Mouse (Mus musculus) C2C12 (cell line): ENCODE data around the gene Vps11. TPM values are rescaled to one million over a fixed set of nuclear protein-coding genes. Genes with fewer than 3 reads are reported as not detected.

ENCODE experiments used
- H3K27me3 ChIP-seq: one replicate; pipeline ENCODE4 v1.6.1; 2011; ENCODE audit not compliant: control insufficient read depth, insufficient read depth, insufficient read length
- H3K36me3 ChIP-seq: one replicate; pipeline ENCODE4 v1.6.1; 2011; ENCODE audit not compliant: control insufficient read depth, insufficient read depth
- H3K4me3 ChIP-seq: one replicate; pipeline ENCODE4 v1.5.1; 2011; ENCODE audit warnings: mild to moderate bottlenecking, control low read depth; ENCODE audit not compliant: poor library complexity, insufficient read depth, severe bottlenecking
- H3K79me2 ChIP-seq: one replicate; pipeline ENCODE4 v1.6.1; 2011; ENCODE audit not compliant: control insufficient read depth, insufficient read depth
- H3K79me3 ChIP-seq: one replicate; pipeline ENCODE4 v1.6.1; 2011; ENCODE audit warnings: low read depth, control low read depth
- H3ac ChIP-seq: one replicate; pipeline ENCODE3; 2011; ENCODE audit warnings: low read depth; ENCODE audit not compliant: control insufficient read depth, insufficient read length
- CEBPB ChIP-seq: IDR thresholded peaks from one replicate; pipeline ENCODE4 v1.6.1; 2011; ENCODE audit warnings: low read depth, mild to moderate bottlenecking, control low read depth, moderate library complexity
- CTCF ChIP-seq: IDR thresholded peaks from one replicate; pipeline ENCODE4 v1.5.1; 2011; ENCODE audit not compliant: control insufficient read depth, insufficient read depth, insufficient read length
- FOSL1 ChIP-seq: IDR thresholded peaks from one replicate; pipeline ENCODE4 v1.8.0; 2011; ENCODE audit warnings: mild to moderate bottlenecking, low read length; ENCODE audit not compliant: poor library complexity, insufficient read depth, severe bottlenecking
- MAX ChIP-seq: IDR thresholded peaks from one replicate; pipeline ENCODE4 v1.6.1; 2011; ENCODE audit warnings: mild to moderate bottlenecking, control low read depth
- MYOD1 ChIP-seq: IDR thresholded peaks from one replicate; pipeline ENCODE4 v1.6.1; 2011; ENCODE audit warnings: low read depth; ENCODE audit not compliant: control insufficient read depth, insufficient read length
- MYOG ChIP-seq: IDR thresholded peaks from one replicate; pipeline ENCODE4 v1.6.1; 2011; ENCODE audit not compliant: control insufficient read depth, insufficient read length; ENCODE audit errors: extremely low read depth
- USF1 ChIP-seq: IDR thresholded peaks from one replicate; pipeline ENCODE4 v1.6.1; 2011; ENCODE audit warnings: low read depth, mild to moderate bottlenecking, control low read depth, moderate library complexity
- polyA plus RNA-seq: library from polyadenylated mRNA; unstranded; fragments of >200 nt; fragmentation: generic; extraction: Trizol; gene quantifications from one replicate; pipeline ENCODE4 v1.2.1, GENCODE M21; 2012; ENCODE audit warnings: missing spikeins

The Vps11 gene
- polyA plus RNA-seq, 1 experiment = 26.1 TPM

- H3K36me3 ChIP-seq = peaks cover 53% of the 10 kb centered on the region
- H3K79me3 ChIP-seq = no peaks in the 10 kb centered on the region
- H3K79me2 ChIP-seq = no peaks in the 10 kb centered on the region
Observed at GRCm38 (mm10) chr9:44391466-44391865, 30.0 kb upstream of the Vps11 start.

GRCm38 (mm10) chr9:44389273-44389672, 27.8 kb upstream of the Vps11 start:
- Histone ChIP-seq H3K79me3 (no peaks in the 10 kb centered on the region), H3K27me3 (no peaks in the 10 kb centered on the region), H3K36me3 (peaks cover 75% of the 10 kb centered on the region), H3ac (no peak overlapping the region), H3K79me2 (no peaks in the 10 kb centered on the region), H3K4me3 (no peak overlapping the region)
- TF ChIP-seq MYOD1 = no peak
- TF ChIP-seq FOSL1 = no peak
- peak; percentile 47 for TF ChIP-seq CTCF
- TF ChIP-seq USF1 = no peak

More at GRCm38 (mm10) chr9:44391466-44391865, 30.0 kb upstream of the Vps11 start:
- Histone ChIP-seq H3K4me3 (no peak overlapping the region), H3K27me3 (no peaks in the 10 kb centered on the region), H3ac (no peak overlapping the region)
- TF ChIP-seq FOSL1 = no peak
- TF ChIP-seq MAX = no peak
- no peak for TF ChIP-seq MYOG
- TF ChIP-seq CEBPB = no peak
- TF ChIP-seq CTCF = no peak
- TF ChIP-seq MYOD1 = no peak
- TF ChIP-seq USF1 = no peak

GRCm38 (mm10) chr9:44387221-44387620, 25.8 kb upstream of the Vps11 start:
- H3K36me3 ChIP-seq = peaks cover 90% of the 10 kb centered on the region
- H3ac ChIP-seq = no peak overlapping the region
- H3K4me3 ChIP-seq = no peak overlapping the region
- H3K79me2 ChIP-seq = no peaks in the 10 kb centered on the region
- H3K79me3 ChIP-seq = no peaks in the 10 kb centered on the region
- no peak for TF ChIP-seq MAX
- no peak for TF ChIP-seq CEBPB
- TF ChIP-seq MYOD1 = no peak
- no peak for TF ChIP-seq MYOG
- TF ChIP-seq CTCF = no peak
- no peak for TF ChIP-seq FOSL1
- TF ChIP-seq USF1 = no peak
- no peaks in the 10 kb centered on the region for H3K27me3 ChIP-seq

- no peak overlapping the region for H3K4me3 ChIP-seq
- no peak for TF ChIP-seq MYOD1
- no peak for TF ChIP-seq MAX
- no peak for TF ChIP-seq CTCF
- no peak for TF ChIP-seq FOSL1
- TF ChIP-seq USF1 = no peak
- TF ChIP-seq MYOG = no peak
- no peak for TF ChIP-seq CEBPB
- peaks cover 17% of the 10 kb centered on the region for H3K79me3 ChIP-seq
- H3K36me3 ChIP-seq = peaks cover 82% of the 10 kb centered on the region
- no peak overlapping the region for H3ac ChIP-seq
- H3K79me2 ChIP-seq = peaks cover 18% of the 10 kb centered on the region
- no peaks in the 10 kb centered on the region for H3K27me3 ChIP-seq
Observed at GRCm38 (mm10) chr9:44384596-44384995, 23.1 kb upstream of the Vps11 start.

GRCm38 (mm10) chr9:44379862-44380261, 18.4 kb upstream of the Vps11 start:
- H3K4me3 ChIP-seq = peak overlapping the region; percentile 82
- TF ChIP-seq CTCF = no peak
- TF ChIP-seq CEBPB = no peak
- TF ChIP-seq USF1 = no peak
- TF ChIP-seq FOSL1 = no peak

More at GRCm38 (mm10) chr9:44379862-44380261, 18.4 kb upstream of the Vps11 start:
- peaks cover 19% of the 10 kb centered on the region for H3K79me3 ChIP-seq
- H3K27me3 ChIP-seq = no peaks in the 10 kb centered on the region
- H3K36me3 ChIP-seq = peaks cover 36% of the 10 kb centered on the region
- H3ac ChIP-seq = peak overlapping the region; percentile 84
- H3K79me2 ChIP-seq = peaks cover 25% of the 10 kb centered on the region
